Mouse (Mus musculus) thymus, adult 2 months (tissue): Measurements from ENCODE around the gene Tmem248.

ENCODE experiments used
- CTCF ChIP-seq: fragments of 200-500 bp; IDR thresholded peaks from 2 replicates; pipeline ENCODE4 v1.5.1; 2012; ENCODE audit warnings: mild to moderate bottlenecking, control low read depth, low read length, moderate library complexity, borderline replicate concordance; ENCODE audit not compliant: control insufficient read depth, poor library complexity, insufficient read depth; ENCODE audit errors: extremely low read depth
- POLR2A ChIP-seq: fragments of 200-500 bp; IDR thresholded peaks from 2 replicates; pipeline ENCODE4 v1.6.1; 2012; ENCODE audit warnings: mild to moderate bottlenecking, low read length, control low read depth, moderate library complexity; ENCODE audit not compliant: control insufficient read depth, poor library complexity, insufficient read depth; ENCODE audit errors: extremely low read depth

DNA sequence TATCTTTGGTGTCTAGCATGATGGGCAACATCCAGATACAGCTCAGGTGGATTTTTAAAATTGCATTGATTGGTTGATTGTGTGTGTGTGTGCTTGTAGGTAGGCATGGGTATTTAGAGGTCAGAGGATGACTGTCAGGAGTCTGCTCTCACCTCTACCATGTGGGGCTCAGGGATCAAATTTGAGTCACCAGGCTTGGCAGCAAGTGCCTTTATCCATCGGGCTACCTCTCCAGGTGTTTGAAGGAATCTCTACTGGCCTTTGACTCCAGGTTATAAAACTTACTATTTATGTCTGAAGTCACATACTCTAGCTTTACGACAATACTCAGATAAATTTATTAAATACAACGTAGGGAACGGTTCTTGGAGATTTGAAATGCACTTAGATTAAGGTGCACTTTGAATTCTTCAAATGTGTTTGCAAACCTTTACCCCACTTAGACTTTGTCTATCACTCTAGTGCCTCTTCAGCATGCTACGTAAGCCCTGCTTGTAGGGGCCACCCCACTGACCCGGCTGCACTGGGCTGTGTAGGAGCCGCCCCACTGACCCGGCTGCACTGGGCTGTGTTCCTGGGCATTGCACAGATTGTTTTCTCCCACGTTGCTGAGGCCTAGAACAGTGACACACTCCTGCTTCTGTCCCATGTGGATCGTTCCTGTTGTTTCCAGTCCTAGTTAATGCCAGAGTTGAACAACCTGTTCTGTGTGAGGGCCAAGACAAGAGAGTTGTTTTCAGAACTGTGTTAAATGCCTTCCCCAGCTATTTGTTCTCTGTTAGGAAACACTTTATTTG, 16.4 kb upstream of the Tmem248 start:
- TF ChIP-seq CTCF (no peak), POLR2A (no peak)
